Mouse (Mus musculus) cortical plate, adult 2 months (tissue): ENCODE measurements at regions not wholly inside any gene's neighbourhood (a gene's known extent, or its start where the extent isn't known, plus 50 kb on each side); places are given as distances from the start of the nearest gene placed in this dataset.

Experiments used
- H3K27ac ChIP-seq: fragments of 200-500 bp; 2 replicates; pipeline ENCODE4 v1.5.1; 2012; ENCODE audit warnings: low read length, control low read depth, inconsistent platforms; ENCODE audit not compliant: insufficient read depth
- H3K4me1 ChIP-seq: fragments of 200-500 bp; 2 replicates; pipeline ENCODE4 v1.6.1; 2011; ENCODE audit warnings: low read length; ENCODE audit not compliant: control insufficient read depth, insufficient read depth
- H3K4me3 ChIP-seq: fragments of 200-500 bp; 2 replicates; pipeline ENCODE4 v1.5.1; 2011; ENCODE audit warnings: mild to moderate bottlenecking, low read length, control low read depth; ENCODE audit not compliant: insufficient read depth
- CTCF ChIP-seq: fragments of 200-500 bp; IDR thresholded peaks from 2 replicates; pipeline ENCODE4 v1.5.1; 2011; ENCODE audit warnings: mild to moderate bottlenecking, control low read depth, low read length; ENCODE audit not compliant: insufficient read depth; ENCODE audit errors: extremely low read depth
- POLR2A ChIP-seq: fragments of 200-500 bp; IDR thresholded peaks from 2 replicates; pipeline ENCODE4 v1.6.1; 2011; ENCODE audit warnings: mild to moderate bottlenecking, low read length, control low read depth; ENCODE audit not compliant: insufficient read depth; ENCODE audit errors: extremely low read depth

- no peaks in the 10 kb centered on the region for H3K4me1 ChIP-seq
- H3K4me3 ChIP-seq = no peak overlapping the region
- H3K27ac ChIP-seq = no peak overlapping the region
- no peak for TF ChIP-seq CTCF
- no peak for TF ChIP-seq POLR2A
Observed at GRCm38 (mm10) chr6:59556668-59557310, 130.7 kb upstream of the Gprin3 start.

DNA sequence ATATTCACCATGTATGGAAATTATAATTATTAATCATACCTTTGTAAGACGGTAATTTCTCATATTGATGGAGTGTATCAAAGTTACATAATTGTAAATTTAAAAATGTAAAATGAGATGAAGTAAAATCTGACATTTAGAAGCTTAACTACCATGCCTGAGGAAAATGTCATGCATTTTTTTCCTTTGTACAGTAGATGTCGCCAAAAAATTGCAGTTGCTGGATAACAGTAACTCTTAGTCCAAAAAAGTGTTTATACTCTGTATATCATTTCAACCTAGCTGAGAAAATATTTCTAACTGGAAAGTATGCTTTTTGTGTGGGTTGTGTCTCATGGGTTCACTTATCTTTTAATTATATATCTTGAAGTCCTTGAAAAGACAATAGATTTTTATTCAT lies 110.9 kb upstream of the Gprin3 start:
- TF ChIP-seq CTCF (no peak), POLR2A (no peak)
- Histone ChIP-seq H3K27ac (no peak overlapping the region), H3K4me1 (no peaks in the 10 kb centered on the region), H3K4me3 (no peak overlapping the region)

GRCm38 (mm10) chr6:59524940-59525265 lies 98.8 kb upstream of the Gprin3 start:
- Histone ChIP-seq H3K4me3 (no peak overlapping the region), H3K27ac (no peak overlapping the region), H3K4me1 (no peaks in the 10 kb centered on the region)
- TF ChIP-seq POLR2A = no peak
- TF ChIP-seq CTCF = no peak

- TF ChIP-seq POLR2A (no peak), CTCF (no peak)
- Histone ChIP-seq H3K4me1 (no peaks in the 10 kb centered on the region), H3K4me3 (no peak overlapping the region), H3K27ac (no peak overlapping the region)
Observed at GRCm38 (mm10) chr6:59524095-59524939, 98.2 kb upstream of the Gprin3 start.

- Histone ChIP-seq H3K4me1 (no peaks in the 10 kb centered on the region), H3K27ac (no peak overlapping the region), H3K4me3 (no peak overlapping the region)
- TF ChIP-seq POLR2A (no peak), CTCF (no peak)
Observed at GRCm38 (mm10) chr6:59522960-59523359, 96.9 kb upstream of the Gprin3 start.

DNA sequence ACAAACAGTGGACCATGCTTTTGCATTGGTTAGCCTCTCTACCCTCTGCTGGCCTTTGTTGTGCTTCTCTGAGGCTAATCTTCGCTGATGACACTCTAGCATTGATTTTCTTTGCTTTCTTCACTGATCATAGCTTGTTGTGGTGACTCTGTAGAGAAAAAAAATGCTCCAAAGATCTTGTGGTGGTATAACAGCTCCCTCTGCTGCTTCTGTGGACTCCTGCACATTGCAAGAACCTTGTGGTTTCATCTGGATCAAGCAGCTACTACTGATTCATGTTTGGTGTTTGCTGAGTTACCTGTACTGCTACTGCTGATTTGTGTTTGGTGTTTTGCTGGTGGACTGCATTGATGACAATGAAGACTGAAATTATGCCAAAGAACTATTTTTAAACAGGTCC lies 74.7 kb upstream of the Gprin3 start:
- Histone ChIP-seq H3K4me3 (no peak overlapping the region), H3K4me1 (no peaks in the 10 kb centered on the region), H3K27ac (no peak overlapping the region)
- TF ChIP-seq POLR2A (no peak), CTCF (peak; percentile 56; the same call in 1 of the 2 replicates)

- Histone ChIP-seq H3K27ac (no peak overlapping the region), H3K4me3 (no peak overlapping the region), H3K4me1 (no peaks in the 10 kb centered on the region)
- no peak for TF ChIP-seq CTCF
- no peak for TF ChIP-seq POLR2A
Observed at GRCm38 (mm10) chr6:59498800-59499199, 72.7 kb upstream of the Gprin3 start.

DNA sequence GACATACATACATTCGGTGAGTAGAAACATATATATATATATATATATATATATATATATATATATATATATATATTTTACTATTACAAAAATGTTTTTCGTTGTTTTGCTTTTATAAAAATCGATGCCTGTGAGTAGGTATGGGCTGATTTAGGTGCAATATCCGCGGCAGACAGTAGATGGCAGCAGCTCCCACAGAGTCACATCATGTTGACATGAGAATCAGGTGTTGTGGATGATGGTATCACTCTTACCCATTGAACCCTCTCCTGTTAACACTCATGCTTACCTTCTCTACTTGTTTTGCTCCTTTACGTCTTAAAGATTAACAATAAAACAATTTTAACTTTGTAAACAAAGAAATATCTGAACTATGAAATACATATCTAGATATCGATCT lies 72.0 kb upstream of the Gprin3 start:
- TF ChIP-seq POLR2A = no peak
- TF ChIP-seq CTCF = peak; percentile 81
- H3K27ac ChIP-seq = no peak overlapping the region
- no peak overlapping the region for H3K4me3 ChIP-seq
- no peaks in the 10 kb centered on the region for H3K4me1 ChIP-seq

- Histone ChIP-seq H3K4me1 (peaks cover 2% of the 10 kb centered on the region; the same call in 1 of the 2 replicates), H3K4me3 (no peak overlapping the region), H3K27ac (peak overlapping the region; percentile 77)
- TF ChIP-seq CTCF = no peak
- no peak for TF ChIP-seq POLR2A
Observed at GRCm38 (mm10) chr6:59489001-59489575, 63.0 kb upstream of the Gprin3 start.

- Histone ChIP-seq H3K27ac (no peak overlapping the region), H3K4me1 (peaks cover 2% of the 10 kb centered on the region; the same call in 1 of the 2 replicates), H3K4me3 (no peak overlapping the region)
- TF ChIP-seq CTCF (no peak), POLR2A (no peak)
Observed at GRCm38 (mm10) chr6:59488386-59488785, 62.3 kb upstream of the Gprin3 start.
